Mouse (Mus musculus) stomach, embryonic 16.5 days (tissue): ENCODE measurements around the gene Gm15080. TPM values are rescaled to one million over a fixed set of nuclear protein-coding genes. Genes with fewer than 3 reads are reported as not detected.
"Not testable (repeated sequence)": the region's sequence is repeated elsewhere in the genome, so short reads cannot be mapped to it uniquely, and the experiment has no call there.

Experiments used
- ATAC-seq: fragments of 200-750 bp; cut with Nextera tagmentation; 2 replicates; pipeline ENCODE4 v1.8.0; 2017; ENCODE audit warnings: moderate number of reproducible peaks, moderate TSS enrichment; ENCODE audit not compliant: insufficient read depth, low FRiP score
- H3K27ac ChIP-seq: fragments of 300-500 bp; sonication (generic); 2 replicates; pipeline ENCODE4 v1.5.1; 2014; ENCODE audit warnings: low read length
- H3K27me3 ChIP-seq: fragments of 300-500 bp; sonication (generic); 2 replicates; pipeline ENCODE4 v1.6.1; 2014; ENCODE audit warnings: low read length, control low read depth, mixed read lengths; ENCODE audit not compliant: control insufficient read depth, insufficient read depth
- H3K36me3 ChIP-seq: fragments of 300-500 bp; sonication (generic); 2 replicates; pipeline ENCODE4 v1.6.1; 2014; ENCODE audit warnings: low read length; ENCODE audit not compliant: control insufficient read depth, insufficient read depth
- H3K4me1 ChIP-seq: fragments of 300-500 bp; sonication (generic); 2 replicates; pipeline ENCODE4 v1.6.1; 2014; ENCODE audit warnings: low read length, control low read depth, mixed read lengths; ENCODE audit not compliant: control insufficient read depth, insufficient read depth
- H3K4me2 ChIP-seq: fragments of 300-500 bp; sonication (generic); 2 replicates; pipeline ENCODE4 v1.6.1; 2014; ENCODE audit warnings: low read depth, low read length, mixed read lengths
- H3K4me3 ChIP-seq: fragments of 300-500 bp; sonication (generic); replicated peaks from 2 replicates; pipeline ENCODE4 v1.5.1; 2014; ENCODE audit warnings: mild to moderate bottlenecking, low read length
- H3K9ac ChIP-seq: fragments of 300-500 bp; sonication (generic); 2 replicates; pipeline ENCODE4 v1.6.1; 2014; ENCODE audit warnings: low read length
- H3K9me3 ChIP-seq: fragments of 300-500 bp; sonication (generic); replicated peaks from 2 replicates; pipeline ENCODE4 v1.6.1; 2016; ENCODE audit warnings: low read length, control low read depth; ENCODE audit not compliant: control insufficient read depth
- WGBS: fragments of 180-500 bp; shearing (Covaris S2); extraction: QIAGEN DNeasy Blood & Tissue Kit; methylation state at CpG from one replicate; pipeline ENCODE4 v1.1.7; 2014; 5-methylcytosine and 5-hydroxymethylcytosine counted together
- polyA plus RNA-seq: library from polyadenylated mRNA; unstranded; fragments of >200 nt; fragmentation: Nextera tagmentation; extraction: Ambion mirVana; gene quantifications from 2 replicates; pipeline ENCODE4 v1.2.1, GENCODE M21; 2015

Gene Gm15080
- not detected in 2 replicates for polyA plus RNA-seq

GRCm38 (mm10) chrX:147992693-147993092, at the start of gene Gm15080:
Gene Gm15080, plus strand, starts transcription at chrX:147992993.
- H3K4me1 ChIP-seq, H3K27me3 ChIP-seq, ATAC-seq, H3K9ac ChIP-seq, H3K4me3 ChIP-seq, H3K9me3 ChIP-seq, H3K27ac ChIP-seq, H3K4me2 ChIP-seq, H3K36me3 ChIP-seq: not testable (repeated sequence)
- WGBS = 86% methylated on average over 1 of the region's 5 CpGs

Other genes starting within 250 kb of the Gm15080 start
- gene Gm15128, start 227.0 kb upstream of the Gm15080 start, polyA plus RNA-seq = not detected in 2 replicates
- not detected in 2 replicates for gene Gm15107, start 187.7 kb downstream of the Gm15080 start, polyA plus RNA-seq